Mouse (Mus musculus) brain, adult 2 months (tissue): ENCODE results near the gene Ccdc137.
A peak's percentile ranks its signal among the peaks of the same experiment; 100 is the strongest.

ENCODE experiments used
- DNase-seq: peaks from one replicate; pipeline ENCODE4 v3.0.0; 2011; ENCODE audit warnings: low read depth, low spot score

The Ccdc137 gene

DNA sequence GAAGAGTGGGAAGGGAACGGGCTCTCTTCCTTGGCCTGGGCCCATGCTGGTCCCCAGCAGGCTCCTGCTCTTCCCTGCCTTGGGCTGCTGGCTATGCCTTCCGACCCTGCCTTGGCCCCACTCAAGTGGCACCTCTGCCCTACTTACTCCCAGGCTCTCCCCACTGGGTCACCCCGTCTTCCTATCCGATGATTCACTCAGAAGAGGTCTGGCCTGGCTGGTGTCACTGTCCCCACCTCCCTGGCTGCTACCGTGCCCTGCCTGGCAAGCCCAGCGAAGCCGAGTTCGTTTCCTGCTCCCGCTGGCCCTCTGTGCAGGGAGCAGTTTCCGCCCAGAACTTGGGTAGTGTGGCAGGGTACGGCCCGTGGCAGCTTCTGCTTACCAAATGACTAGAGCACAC is 40.3 kb downstream of the Ccdc137 start:
- DNase-seq, result no peak

DNA sequence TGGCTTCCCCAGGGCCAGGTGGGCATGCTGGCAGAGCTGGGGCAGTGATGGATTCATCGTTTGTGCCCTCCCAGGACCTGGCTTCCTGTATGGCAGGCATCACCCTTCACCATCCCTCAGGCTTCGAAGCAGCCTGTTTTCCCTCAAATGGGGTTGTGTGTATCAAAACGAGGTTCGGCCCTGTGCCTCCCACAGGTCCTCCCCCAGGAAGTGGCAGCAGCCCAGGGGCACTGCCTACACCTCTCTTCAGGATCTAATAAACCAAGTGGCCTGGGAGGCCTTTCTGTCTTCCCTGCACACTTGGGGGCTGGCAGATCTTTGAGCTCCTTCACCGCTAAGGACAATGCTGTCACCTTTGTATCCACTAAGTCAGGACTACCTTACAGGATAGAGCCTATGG is 41.0 kb downstream of the Ccdc137 start:
- DNase-seq, result no peak

- DNase-seq, result no peak
Observed at GRCm38 (mm10) chr11:120499894-120500293, 42.0 kb downstream of the Ccdc137 start.

- DNase-seq, result no peak
Observed at GRCm38 (mm10) chr11:120500357-120500756, 42.4 kb downstream of the Ccdc137 start.

- DNase-seq, result no peak
Observed at GRCm38 (mm10) chr11:120501018-120501417, 43.1 kb downstream of the Ccdc137 start.

- no peak for DNase-seq
Observed at GRCm38 (mm10) chr11:120501701-120502100, 43.8 kb downstream of the Ccdc137 start.

DNA sequence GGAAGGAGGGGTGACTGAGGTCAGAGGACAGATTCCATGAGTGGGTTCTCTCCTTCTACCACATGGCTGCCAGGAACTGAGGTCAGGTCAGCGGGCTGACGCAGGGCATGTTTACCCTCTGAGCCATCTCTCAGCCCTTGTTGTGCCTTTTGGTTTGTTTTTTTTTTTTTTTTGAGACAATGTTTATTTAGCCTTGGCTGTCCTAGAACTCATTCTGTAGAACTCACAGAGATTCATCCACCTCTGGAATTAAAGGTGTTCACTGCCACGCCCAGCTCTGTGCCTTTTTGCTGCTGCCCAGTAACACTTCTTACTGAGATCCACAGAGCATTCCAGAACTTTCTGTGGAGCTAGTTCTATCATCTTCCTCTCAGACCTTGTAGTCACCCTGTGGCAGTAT is 47.7 kb downstream of the Ccdc137 start:
- DNase-seq, result no peak

- peak; percentile 70 for DNase-seq
Observed at GRCm38 (mm10) chr11:120506899-120507298, 49.0 kb downstream of the Ccdc137 start.

- no peak for DNase-seq
Observed at GRCm38 (mm10) chr11:120507611-120508289, 49.8 kb downstream of the Ccdc137 start.

- no peak for DNase-seq
Observed at GRCm38 (mm10) chr11:120508290-120508870, 50.5 kb downstream of the Ccdc137 start.

- no peak for DNase-seq
Observed at GRCm38 (mm10) chr11:120509940-120510339, 52.0 kb downstream of the Ccdc137 start.

GRCm38 (mm10) chr11:120510375-120511030 is 52.6 kb downstream of the Ccdc137 start:
- DNase-seq, result no peak

GRCm38 (mm10) chr11:120512790-120513453 is 55.0 kb downstream of the Ccdc137 start:
- peak; percentile 86 for DNase-seq
